Mouse (Mus musculus) heart, postnatal 0 days (tissue): ENCODE measurements around the gene Mfrp. TPM values are rescaled to one million over a fixed set of nuclear protein-coding genes. Genes with fewer than 3 reads are reported as not detected.

Source experiments
- ATAC-seq: fragments of 200-750 bp; cut with Nextera tagmentation; 2 replicates; pipeline ENCODE4 v1.8.0; 2017; ENCODE audit warnings: low read depth, moderate number of reproducible peaks, moderate library complexity; ENCODE audit not compliant: insufficient read depth
- DNase-seq: peaks from one replicate; pipeline ENCODE4 v3.0.0-alpha.2; 2016; ENCODE audit warnings: low spot score
- H3K27ac ChIP-seq: fragments of 300-500 bp; sonication (generic); 2 replicates; pipeline ENCODE4 v1.5.1; 2014; ENCODE audit warnings: low read depth, mild to moderate bottlenecking
- H3K27me3 ChIP-seq: fragments of 300-500 bp; sonication (generic); 2 replicates; pipeline ENCODE4 v1.6.1; 2014; ENCODE audit warnings: low read length, mixed read lengths; ENCODE audit not compliant: control insufficient read depth, insufficient read depth
- H3K36me3 ChIP-seq: fragments of 300-500 bp; sonication (generic); replicated peaks from 2 replicates; pipeline ENCODE4 v1.6.1; 2014; ENCODE audit warnings: low read length, mixed read lengths; ENCODE audit not compliant: control insufficient read depth, insufficient read depth
- H3K4me1 ChIP-seq: fragments of 300-500 bp; sonication (generic); 2 replicates; pipeline ENCODE4 v1.6.1; 2014; ENCODE audit warnings: antibody characterized with exemption; ENCODE audit not compliant: control insufficient read depth, insufficient read depth
- H3K4me2 ChIP-seq: fragments of 300-500 bp; sonication (generic); 2 replicates; pipeline ENCODE4 v1.6.1; 2014; ENCODE audit warnings: low read depth, mild to moderate bottlenecking, low read length, moderate library complexity
- H3K4me3 ChIP-seq: fragments of 300-500 bp; sonication (generic); 2 replicates; pipeline ENCODE4 v1.5.1; 2014; ENCODE audit warnings: low read depth, low read length
- H3K9ac ChIP-seq: fragments of 300-500 bp; sonication (generic); replicated peaks from 2 replicates; pipeline ENCODE4 v1.6.1; 2014; ENCODE audit warnings: low read depth, low read length, mixed read lengths
- H3K9me3 ChIP-seq: fragments of 300-500 bp; sonication (generic); replicated peaks from 2 replicates; pipeline ENCODE4 v1.6.1; 2016; ENCODE audit warnings: low read length; ENCODE audit not compliant: control insufficient read depth
- CTCF ChIP-seq: IDR thresholded peaks from 2 replicates; pipeline ENCODE4 v1.5.1; 2016; ENCODE audit warnings: antibody characterized with exemption, control low read depth, low read depth
- EP300 ChIP-seq: IDR thresholded peaks from 2 replicates; pipeline ENCODE4 v1.6.1; 2016; ENCODE audit warnings: antibody characterized with exemption, low read depth
- WGBS: fragments of 180-500 bp; shearing (Covaris S2); extraction: QIAGEN DNeasy Blood & Tissue Kit; methylation state at CpG from one replicate; pipeline ENCODE4 v1.1.7; 2014; 5-methylcytosine and 5-hydroxymethylcytosine counted together
- polyA plus RNA-seq: library from polyadenylated mRNA; unstranded; fragments of >200 nt; fragmentation: Nextera tagmentation; extraction: Ambion mirVana; gene quantifications from 2 replicates; pipeline ENCODE4 v1.2.1, GENCODE M21; 2015
- total RNA-seq: library from RNA; depleted of rRNA; stranded (reverse); fragments of >200 nt; gene quantifications from 2 replicates; pipeline ENCODE4 v1.2.3, GENCODE M21; 2014; ENCODE audit warnings: low replicate concordance

Gene Mfrp
- total and polyA plus RNA-seq, 2 experiments from 2014 or later: not detected

- no peaks in the 10 kb centered on the region for H3K27me3 ChIP-seq
- no peaks in the 10 kb centered on the region for H3K36me3 ChIP-seq
- H3K4me2 ChIP-seq: peak overlapping the region; percentile 87
- ATAC-seq (peak; percentile 4; the same call in 1 of the 2 replicates), DNase-seq (peak; percentile 47)
- 2% methylated on average over 15 of the region's 15 CpGs for WGBS
- H3K4me1 ChIP-seq: peaks cover 28% of the 10 kb centered on the region
- TF ChIP-seq CTCF: no peak
- no peak for TF ChIP-seq EP300
- peak overlapping the region; percentile 50 for H3K4me3 ChIP-seq
- H3K27ac ChIP-seq: peak overlapping the region; percentile 39
- H3K9me3 ChIP-seq: no peaks in the 10 kb centered on the region
- peak overlapping the region; percentile 49 for H3K9ac ChIP-seq
Measured at GRCm38 (mm10) chr9:44067241-44067959, 34.1 kb upstream of the Mfrp start.

DNA sequence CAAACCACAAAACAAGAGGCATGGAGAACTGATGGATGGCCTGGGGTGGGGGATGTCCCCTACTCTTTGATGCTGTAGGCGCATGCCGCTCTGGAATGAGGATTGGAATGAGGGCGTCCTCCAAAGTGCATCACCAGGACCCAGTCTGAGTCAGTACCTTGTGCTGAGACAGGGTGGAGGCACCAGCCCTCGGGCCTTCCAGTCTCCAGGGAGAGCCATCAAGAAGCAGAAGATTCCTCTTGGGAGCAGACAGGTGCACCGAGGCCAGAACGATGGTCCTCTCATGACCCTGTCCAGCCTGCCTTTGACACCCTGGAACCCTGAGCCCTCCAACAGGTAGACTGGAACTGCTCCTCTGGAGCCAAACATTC is 33.6 kb upstream of the Mfrp start:
- DNase-seq: no peak
- TF ChIP-seq CTCF (no peak), EP300 (no peak)
- 0 out of 2 replicates have a peak overlapping the region, but pooled peaks have one; percentile 39 for H3K27ac ChIP-seq
- WGBS: 57% methylated on average over 6 of the region's 6 CpGs
- H3K36me3 ChIP-seq: no peaks in the 10 kb centered on the region
- peaks cover 33% of the 10 kb centered on the region for H3K4me1 ChIP-seq
- no peaks in the 10 kb centered on the region for H3K9me3 ChIP-seq
- no peaks in the 10 kb centered on the region for H3K27me3 ChIP-seq
- H3K4me2 ChIP-seq: peak overlapping the region; percentile 87
- no peak for ATAC-seq
- no peak overlapping the region for H3K9ac ChIP-seq
- H3K4me3 ChIP-seq: peak overlapping the region; percentile 50; the same call in 1 of the 2 replicates

- Histone ChIP-seq H3K27ac (peak overlapping the region; percentile 91), H3K4me3 (peak overlapping the region; percentile 48), H3K4me1 (peaks cover 41% of the 10 kb centered on the region), H3K36me3 (no peaks in the 10 kb centered on the region; the same call in 1 of the 2 replicates), H3K9ac (peak overlapping the region; percentile 70), H3K4me2 (peak overlapping the region; percentile 70), H3K27me3 (no peaks in the 10 kb centered on the region), H3K9me3 (no peaks in the 10 kb centered on the region)
- TF ChIP-seq EP300: peak; percentile 61; the same call in 1 of the 2 replicates
- TF ChIP-seq CTCF: no peak
- DNase-seq: peak; percentile 55
- peak; percentile 9; the same call in 1 of the 2 replicates for ATAC-seq
- 13% methylated on average over 7 of the region's 7 CpGs for WGBS
Measured at GRCm38 (mm10) chr9:44069252-44069651, 32.3 kb upstream of the Mfrp start.

DNA sequence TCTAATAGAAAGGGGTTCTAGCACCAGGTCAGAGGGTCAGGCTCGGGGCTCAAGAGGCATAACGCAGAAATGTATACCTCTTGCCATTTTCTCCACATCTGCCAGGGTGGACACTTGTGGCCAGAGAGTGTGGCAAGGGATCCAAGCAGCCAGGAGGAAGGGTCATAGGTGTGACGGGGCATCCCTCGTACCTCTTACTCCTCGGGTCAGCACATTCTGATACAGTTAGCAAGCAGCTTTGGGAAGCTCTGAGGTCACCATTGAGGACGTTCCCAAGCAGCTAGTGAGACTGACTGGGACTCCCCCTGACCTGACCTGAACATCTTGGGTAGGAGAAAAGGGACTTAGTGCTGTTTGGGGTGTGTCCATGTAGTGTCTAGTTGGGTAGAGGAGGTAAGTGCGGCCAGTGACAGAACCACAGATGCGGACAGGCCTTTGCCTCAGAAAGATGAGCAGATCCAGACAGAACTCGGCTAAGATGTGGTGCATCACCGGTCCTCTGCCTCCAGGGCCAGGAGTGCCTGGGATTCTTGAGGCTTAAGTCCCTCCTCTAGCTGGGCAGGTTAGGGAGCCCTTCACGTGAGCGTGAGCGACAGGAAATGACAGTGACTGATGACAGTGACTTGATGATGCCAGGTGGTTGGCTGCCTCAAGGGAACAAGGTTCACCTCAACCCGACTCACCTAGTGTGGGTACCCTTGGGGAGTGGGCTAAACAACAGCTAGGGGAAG is 31.3 kb upstream of the Mfrp start:
- no peaks in the 10 kb centered on the region; the same call in 1 of the 2 replicates for H3K36me3 ChIP-seq
- no peak for TF ChIP-seq CTCF
- TF ChIP-seq EP300: no peak
- no peaks in the 10 kb centered on the region for H3K9me3 ChIP-seq
- WGBS: 34% methylated on average over 14 of the region's 14 CpGs
- peak overlapping the region; percentile 70 for H3K9ac ChIP-seq
- H3K4me1 ChIP-seq: peaks cover 41% of the 10 kb centered on the region
- ATAC-seq (no peak), DNase-seq (no peak)
- peak overlapping the region; percentile 48 for H3K4me3 ChIP-seq
- H3K27me3 ChIP-seq: no peaks in the 10 kb centered on the region
- H3K4me2 ChIP-seq: peak overlapping the region; percentile 70
- peak overlapping the region; percentile 91 for H3K27ac ChIP-seq

DNA sequence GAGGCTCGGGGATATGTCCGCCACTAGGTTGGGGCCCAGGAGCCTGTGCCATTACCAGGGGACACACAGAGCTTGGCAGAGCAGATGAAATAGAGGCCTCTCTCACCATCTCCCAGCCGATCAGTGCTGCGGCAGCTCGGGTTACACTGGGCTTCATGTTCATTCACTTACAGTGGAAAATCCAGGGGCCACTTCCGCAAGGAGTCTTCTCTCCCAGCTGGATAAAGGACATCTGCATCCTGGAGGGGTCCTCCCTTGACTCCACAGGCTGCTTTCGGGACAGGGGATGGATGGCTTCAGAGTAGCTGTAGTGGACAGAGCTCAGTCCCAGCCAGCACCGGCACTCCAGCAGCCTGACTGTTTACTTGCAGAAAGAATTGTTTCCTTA is 30.7 kb upstream of the Mfrp start:
- H3K4me3 ChIP-seq: peak overlapping the region; percentile 48

More for the DNA sequence above, 30.7 kb upstream of the Mfrp start:
- 22% methylated on average over 8 of the region's 8 CpGs for WGBS
- TF ChIP-seq CTCF (no peak), EP300 (no peak)
- Histone ChIP-seq H3K36me3 (peaks cover 5% of the 10 kb centered on the region; the same call in 1 of the 2 replicates), H3K27ac (no peak overlapping the region), H3K4me1 (peaks cover 41% of the 10 kb centered on the region), H3K9ac (peak overlapping the region; percentile 70; the same call in 1 of the 2 replicates), H3K4me2 (peak overlapping the region; percentile 70), H3K9me3 (no peaks in the 10 kb centered on the region), H3K27me3 (no peaks in the 10 kb centered on the region)
- DNase-seq (no peak), ATAC-seq (no peak)
